Mouse (Mus musculus): ENCODE measurements at regions not wholly inside any gene's neighbourhood (a gene's known extent, or its start where the extent isn't known, plus 50 kb on each side); places are given as distances from the start of the nearest gene placed in this dataset.

DNA sequence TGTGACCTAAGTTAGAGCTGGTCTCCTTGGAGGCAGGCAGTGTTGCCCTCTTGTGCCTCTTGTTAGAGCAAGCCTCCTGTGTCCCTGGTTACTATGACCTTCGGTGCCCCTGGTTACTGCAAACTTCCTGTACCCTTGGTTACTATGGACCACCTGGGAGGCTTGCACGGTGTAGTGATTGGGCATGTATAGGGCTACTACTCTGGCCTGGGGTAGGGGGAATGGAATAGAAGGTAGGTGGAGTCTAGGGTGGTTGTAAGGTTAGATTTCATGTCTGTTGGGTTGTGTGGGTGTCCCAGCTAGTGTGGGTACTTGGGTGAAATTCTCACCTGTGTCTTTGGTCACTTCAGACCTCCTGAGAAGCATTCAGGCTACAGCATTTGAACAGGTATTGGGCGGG lies 141.7 kb upstream of the Wdr75 start:
- no peak for ATAC-seq (replicated peaks; ENCODE audit: low FRiP score)
- WGBS, result 85% methylated on average over 3 of the region's 3 CpGs

DNA sequence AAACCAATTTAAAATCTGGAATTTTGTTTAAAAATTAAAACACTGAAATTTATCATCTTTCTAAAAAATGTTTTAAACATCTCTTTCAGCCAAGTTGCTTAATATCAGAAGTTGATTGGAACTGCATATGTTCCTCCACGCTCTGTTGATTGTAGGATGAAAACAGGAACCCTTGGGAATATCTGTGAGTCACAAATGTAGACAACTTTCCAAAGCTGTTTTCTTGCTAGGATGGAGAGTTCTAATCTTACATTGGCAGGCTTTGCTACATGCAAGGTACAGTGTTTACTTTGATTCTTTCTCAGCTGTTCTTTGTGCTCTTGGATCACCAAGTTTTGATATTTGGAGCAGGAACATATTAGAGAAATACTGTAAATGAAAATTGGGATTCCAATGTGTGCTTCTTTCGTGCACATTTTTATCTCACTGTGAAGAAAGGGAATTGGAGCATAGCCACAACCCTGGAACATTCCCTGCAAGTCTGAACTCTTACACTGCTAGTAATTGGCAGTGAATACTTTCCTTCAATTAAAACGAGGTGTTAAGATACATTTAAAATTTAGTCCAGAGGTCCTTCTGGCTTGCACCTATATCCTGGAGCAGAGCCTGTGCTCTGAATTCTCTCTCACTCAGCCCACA lies 131.0 kb upstream of the Wdr75 start:
- 79% methylated on average over 3 of the region's 3 CpGs for WGBS
- H3K4me2 ChIP-seq, result no peak overlapping the region
- no peaks in the 10 kb centered on the region for H3K36me3 ChIP-seq
- H3K9ac ChIP-seq, result no peak overlapping the region
- H3K4me1 ChIP-seq, result no peaks in the 10 kb centered on the region
- H3K27ac ChIP-seq, result no peak overlapping the region
- no peak overlapping the region for H3K4me3 ChIP-seq (replicated peaks)
- no peaks in the 10 kb centered on the region for H3K27me3 ChIP-seq
- ATAC-seq (replicated peaks; ENCODE audit: low FRiP score), result no peak
- H3K9me3 ChIP-seq (replicated peaks), result no peaks in the 10 kb centered on the region

More for the DNA sequence above, 141.7 kb upstream of the Wdr75 start:
- Histone ChIP-seq H3K9me3 (replicated peaks) (no peaks in the 10 kb centered on the region), H3K4me1 (no peaks in the 10 kb centered on the region), H3K36me3 (no peaks in the 10 kb centered on the region), H3K27ac (no peak overlapping the region), H3K9ac (no peak overlapping the region), H3K4me3 (replicated peaks) (no peak overlapping the region), H3K27me3 (no peaks in the 10 kb centered on the region), H3K4me2 (no peak overlapping the region)

DNA sequence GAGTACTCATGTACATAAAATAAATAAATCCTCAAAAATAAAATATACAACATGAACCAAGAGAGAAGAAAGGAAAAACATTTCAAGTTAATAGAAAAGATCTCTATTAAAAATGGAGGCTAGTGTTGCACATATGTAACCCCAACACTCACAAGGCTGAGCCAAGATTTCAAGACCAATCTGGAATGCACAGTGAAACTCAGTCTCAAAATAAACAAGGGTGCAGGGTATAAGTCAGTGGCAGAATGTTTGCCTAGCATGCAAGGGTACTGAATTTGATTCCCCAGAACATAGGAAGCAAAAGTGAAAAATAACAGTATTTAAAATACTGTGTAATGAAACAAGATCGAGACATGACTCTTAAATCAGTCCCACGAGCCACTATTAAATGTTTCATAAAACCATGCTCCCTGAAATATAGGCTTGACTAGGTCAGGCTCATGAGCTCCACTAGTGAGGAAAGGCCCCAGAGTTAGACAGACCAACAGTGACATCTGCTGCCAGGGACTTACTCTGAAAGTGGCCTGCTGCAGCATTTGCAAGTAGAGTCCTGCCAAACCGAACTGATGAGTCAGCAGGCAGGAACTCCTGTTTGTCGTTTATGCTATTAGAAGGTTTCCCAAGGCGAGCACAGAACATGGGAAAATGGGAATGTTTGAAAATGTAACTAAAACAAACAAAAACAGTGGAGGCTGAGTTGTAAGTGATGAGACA lies 122.4 kb upstream of the Wdr75 start:
- no peaks in the 10 kb centered on the region for H3K9me3 ChIP-seq (replicated peaks)
- no peak overlapping the region for H3K9ac ChIP-seq
- 0 out of 2 replicates have a peak, but pooled peaks cover 2% of the 10 kb centered on the region for H3K4me1 ChIP-seq
- WGBS, result 35% methylated on average over 5 of the region's 5 CpGs
- H3K4me2 ChIP-seq, result no peak overlapping the region
- no peaks in the 10 kb centered on the region for H3K36me3 ChIP-seq
- no peak overlapping the region for H3K4me3 ChIP-seq (replicated peaks)
- no peak overlapping the region for H3K27ac ChIP-seq
- ATAC-seq (replicated peaks; ENCODE audit: low FRiP score), result peak; percentile 73
- no peaks in the 10 kb centered on the region for H3K27me3 ChIP-seq

DNA sequence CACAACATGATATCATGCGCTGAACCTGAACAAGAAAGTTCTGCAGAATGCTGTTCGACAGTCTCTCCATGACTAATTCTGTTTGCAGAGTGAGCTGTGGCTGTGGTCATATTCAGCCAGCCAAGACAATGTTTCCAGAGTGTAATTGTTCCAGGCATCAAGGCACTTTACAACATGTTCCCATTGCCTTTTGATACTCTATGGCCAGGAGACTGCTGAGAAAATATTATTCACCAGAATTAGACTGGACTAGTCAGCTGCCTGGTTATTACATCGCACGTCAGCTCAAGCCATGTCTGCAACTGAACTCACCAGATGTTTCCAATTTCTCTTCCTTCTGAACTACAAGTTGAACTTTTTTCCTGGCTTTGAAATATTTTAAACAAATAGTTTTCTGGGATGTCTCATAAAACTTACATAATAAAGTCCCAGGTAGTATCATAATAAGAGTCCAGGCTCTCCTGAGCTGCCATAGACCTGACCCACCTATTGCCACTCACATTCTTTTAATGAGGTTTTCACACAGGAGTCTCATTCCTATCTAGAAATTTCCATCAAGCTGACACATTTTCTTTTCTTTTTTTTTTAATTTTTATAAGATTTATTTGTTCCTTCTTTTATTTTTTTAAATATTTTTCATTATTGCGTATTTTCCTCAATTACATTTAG lies 119.1 kb upstream of the Wdr75 start:
- Histone ChIP-seq H3K4me1 (0 out of 2 replicates have a peak, but pooled peaks cover 2% of the 10 kb centered on the region), H3K4me3 (replicated peaks) (no peak overlapping the region), H3K9ac (no peak overlapping the region), H3K4me2 (no peak overlapping the region), H3K27ac (peak overlapping the region; percentile 27; the same call in 1 of the 2 replicates), H3K9me3 (replicated peaks) (no peaks in the 10 kb centered on the region), H3K36me3 (no peaks in the 10 kb centered on the region), H3K27me3 (no peaks in the 10 kb centered on the region)
- ATAC-seq (replicated peaks; ENCODE audit: low FRiP score), result peak; percentile 44; the same call in 1 of the 2 replicates
- WGBS, result 63% methylated on average over 5 of the region's 5 CpGs

DNA sequence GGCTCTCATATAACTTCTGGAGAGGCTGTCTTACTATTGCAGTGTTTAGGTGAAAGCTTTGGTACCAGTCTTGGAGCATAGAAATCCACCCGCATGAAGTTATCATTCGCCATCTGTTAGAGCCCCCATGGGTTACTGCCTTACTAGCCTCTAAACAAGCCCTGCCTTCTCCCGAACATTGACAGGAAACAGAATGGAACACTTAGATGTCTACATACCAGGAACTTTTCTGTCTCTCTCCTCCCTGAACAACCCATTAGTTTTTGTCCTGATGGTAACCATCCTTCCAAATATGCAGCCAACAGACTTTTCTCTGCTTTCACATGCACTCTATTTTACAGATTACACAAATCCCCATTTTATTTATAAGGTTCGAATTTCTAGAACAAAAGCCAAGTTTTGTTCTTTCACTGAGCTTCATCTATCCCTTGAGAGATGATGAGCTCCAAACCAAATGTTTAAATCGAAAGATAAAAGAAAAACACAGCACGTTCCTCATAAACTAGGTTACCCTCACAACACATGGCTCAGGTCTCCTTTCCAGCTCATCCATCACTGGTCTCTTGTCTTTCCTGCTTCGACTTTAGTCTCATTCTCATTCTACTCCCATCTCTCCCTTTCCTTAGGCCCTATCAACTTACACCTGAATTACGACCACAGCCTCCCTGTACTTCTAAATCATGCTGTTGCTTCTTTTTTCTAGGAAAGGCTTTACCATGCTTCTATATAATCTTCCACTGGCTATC lies 114.8 kb upstream of the Wdr75 start:
- no peaks in the 10 kb centered on the region for H3K36me3 ChIP-seq
- WGBS, result 42% methylated on average over 8 of the region's 8 CpGs
- ATAC-seq (replicated peaks; ENCODE audit: low FRiP score), result peak; percentile 85
- no peak overlapping the region for H3K4me2 ChIP-seq
- H3K4me1 ChIP-seq, result 0 out of 2 replicates have a peak, but pooled peaks cover 2% of the 10 kb centered on the region
- H3K9me3 ChIP-seq (replicated peaks), result no peaks in the 10 kb centered on the region
- no peaks in the 10 kb centered on the region for H3K27me3 ChIP-seq
- H3K9ac ChIP-seq, result no peak overlapping the region
- no peak overlapping the region for H3K27ac ChIP-seq
- no peak overlapping the region for H3K4me3 ChIP-seq (replicated peaks)

DNA sequence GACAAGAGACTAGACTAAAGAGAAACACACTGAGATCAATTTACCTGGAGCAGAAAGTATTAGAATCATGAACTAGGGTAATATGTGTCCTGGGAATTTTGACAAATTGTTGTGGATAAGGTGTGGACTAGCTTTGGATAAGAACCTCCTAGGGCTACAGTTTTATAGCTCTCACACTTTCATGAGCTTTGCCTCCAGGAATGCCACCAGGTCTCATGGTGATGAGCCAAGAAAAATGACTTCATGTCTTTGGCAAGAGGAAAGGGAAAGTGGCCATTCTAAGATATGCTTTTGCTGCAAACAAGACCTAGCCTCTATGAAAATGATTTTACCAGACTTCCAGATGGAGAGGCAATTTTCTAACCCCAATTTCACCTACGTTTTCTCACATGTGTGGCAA lies 94.1 kb upstream of the Wdr75 start:
- 50% methylated on average over 1 of the region's 1 CpGs for WGBS
- no peak for ATAC-seq (replicated peaks; ENCODE audit: low FRiP score)
- H3K4me3 ChIP-seq (replicated peaks), result no peak overlapping the region
- no peaks in the 10 kb centered on the region for H3K9me3 ChIP-seq (replicated peaks)
- no peak overlapping the region for H3K9ac ChIP-seq
- no peak overlapping the region for H3K27ac ChIP-seq
- H3K27me3 ChIP-seq, result no peaks in the 10 kb centered on the region
- H3K4me1 ChIP-seq, result no peaks in the 10 kb centered on the region
- H3K4me2 ChIP-seq, result no peak overlapping the region
- H3K36me3 ChIP-seq, result no peaks in the 10 kb centered on the region

DNA sequence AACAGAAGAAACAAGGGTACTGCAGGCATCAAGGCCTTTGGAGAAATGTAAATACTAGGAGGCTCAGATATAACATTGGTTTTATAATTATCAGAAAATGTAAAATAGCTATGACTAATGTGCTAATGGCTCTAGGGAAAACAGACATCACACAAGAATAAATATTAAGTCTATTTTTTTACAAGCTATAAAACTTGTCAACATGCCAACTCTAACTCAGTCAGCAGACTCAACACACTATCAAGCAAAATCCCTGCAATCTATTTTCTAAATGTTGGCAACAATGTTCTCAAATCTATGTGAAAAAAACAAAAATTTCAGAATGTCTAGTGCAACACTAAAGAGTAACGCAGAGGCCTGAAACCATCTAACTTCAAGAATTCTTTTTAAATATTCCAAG lies 93.5 kb upstream of the Wdr75 start:
- ATAC-seq (replicated peaks; ENCODE audit: low FRiP score), result no peak
- Histone ChIP-seq H3K4me2 (no peak overlapping the region), H3K27ac (no peak overlapping the region), H3K4me3 (replicated peaks) (no peak overlapping the region), H3K4me1 (no peaks in the 10 kb centered on the region), H3K9ac (no peak overlapping the region), H3K36me3 (no peaks in the 10 kb centered on the region), H3K9me3 (replicated peaks) (no peaks in the 10 kb centered on the region), H3K27me3 (no peaks in the 10 kb centered on the region)
- 90% methylated on average over 1 of the region's 1 CpGs for WGBS

DNA sequence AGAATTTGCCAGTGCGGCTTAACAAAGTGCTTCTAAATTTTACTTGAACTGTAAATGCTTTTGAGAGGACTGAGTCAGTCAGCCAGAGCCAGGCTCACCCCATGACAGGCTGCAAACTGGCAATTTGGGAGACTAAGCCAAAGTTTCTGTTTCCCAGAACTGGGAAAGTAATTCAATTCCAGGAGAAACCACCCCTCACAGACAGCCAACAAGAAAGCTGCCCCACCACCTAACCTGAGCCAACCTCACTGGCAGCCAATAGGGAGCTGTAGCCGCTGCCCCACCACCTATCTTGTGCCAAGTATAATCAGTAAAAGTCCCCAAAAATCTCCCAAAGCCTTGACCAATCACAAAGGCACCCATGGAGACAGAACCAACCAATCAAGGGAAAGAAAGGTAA lies 71.6 kb upstream of the Wdr75 start:
- no peaks in the 10 kb centered on the region for H3K4me1 ChIP-seq
- H3K36me3 ChIP-seq, result no peaks in the 10 kb centered on the region
- no peak overlapping the region for H3K4me2 ChIP-seq
- no peak overlapping the region for H3K27ac ChIP-seq
- H3K9ac ChIP-seq, result no peak overlapping the region
- no peak overlapping the region for H3K4me3 ChIP-seq (replicated peaks)
- 94% methylated on average over 2 of the region's 2 CpGs for WGBS
- ATAC-seq (replicated peaks; ENCODE audit: low FRiP score), result no peak
- no peaks in the 10 kb centered on the region for H3K9me3 ChIP-seq (replicated peaks)
- no peaks in the 10 kb centered on the region for H3K27me3 ChIP-seq

DNA sequence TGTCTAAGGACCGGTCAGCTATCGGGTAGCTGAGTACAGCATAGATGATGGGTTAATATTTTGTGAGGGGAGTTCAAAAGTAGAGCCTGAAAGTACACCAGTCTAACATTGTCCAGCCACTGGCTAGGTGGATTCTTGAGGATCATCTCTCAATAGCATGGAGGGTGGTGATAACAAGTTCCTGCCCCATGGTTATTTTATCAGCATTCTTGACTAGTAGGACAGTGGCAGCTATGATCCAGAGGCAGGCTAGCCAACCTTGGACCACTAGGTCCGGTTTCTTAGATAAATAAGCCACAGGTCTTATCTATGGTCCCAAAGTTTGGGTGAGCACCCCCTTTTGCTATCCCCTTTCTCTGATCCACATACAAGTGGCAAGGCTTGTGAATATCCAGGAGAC lies 62.0 kb upstream of the Wdr75 start:
- no peaks in the 10 kb centered on the region for H3K9me3 ChIP-seq (replicated peaks)
- 89% methylated on average over 3 of the region's 3 CpGs for WGBS
- no peaks in the 10 kb centered on the region for H3K36me3 ChIP-seq
- H3K4me1 ChIP-seq, result no peaks in the 10 kb centered on the region
- H3K9ac ChIP-seq, result no peak overlapping the region
- H3K4me2 ChIP-seq, result no peak overlapping the region
- ATAC-seq (replicated peaks; ENCODE audit: low FRiP score), result no peak
- no peak overlapping the region for H3K4me3 ChIP-seq (replicated peaks)
- no peaks in the 10 kb centered on the region for H3K27me3 ChIP-seq
- H3K27ac ChIP-seq, result no peak overlapping the region

DNA sequence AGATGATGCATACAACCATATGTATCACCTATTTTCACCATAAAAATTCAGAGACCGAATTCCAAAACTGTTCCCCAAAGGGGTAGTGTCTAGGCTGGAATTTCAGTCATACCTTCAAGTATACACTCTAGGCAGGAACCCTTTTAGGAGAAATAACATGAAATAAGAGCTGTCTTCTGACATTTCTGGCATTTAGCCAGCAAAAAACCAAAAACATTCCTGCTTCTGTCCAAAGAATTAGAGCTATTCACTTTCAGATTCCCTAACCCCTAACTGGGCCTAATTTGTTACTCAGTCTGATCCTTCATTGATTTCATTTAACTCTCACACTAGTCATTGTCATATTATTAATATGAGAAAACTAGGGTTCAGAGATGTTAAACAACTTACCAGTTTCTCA lies 49.8 kb upstream of the Wdr75 start:
- H3K4me1 ChIP-seq, result no peaks in the 10 kb centered on the region
- no peaks in the 10 kb centered on the region for H3K27me3 ChIP-seq
- no peak overlapping the region for H3K4me3 ChIP-seq (replicated peaks)
- no peak for ATAC-seq (replicated peaks; ENCODE audit: low FRiP score)
- no peak overlapping the region for H3K4me2 ChIP-seq
- 88% methylated on average over 1 of the region's 1 CpGs for WGBS
- no peak overlapping the region for H3K9ac ChIP-seq
- H3K36me3 ChIP-seq, result no peaks in the 10 kb centered on the region
- no peak overlapping the region for H3K27ac ChIP-seq
- peaks cover 9% of the 10 kb centered on the region for H3K9me3 ChIP-seq (replicated peaks)

Measured in kidney, embryonic 15.5 days (tissue).